Mouse (Mus musculus): ENCODE data around the gene Zfp507.

The Zfp507 gene

DNA sequence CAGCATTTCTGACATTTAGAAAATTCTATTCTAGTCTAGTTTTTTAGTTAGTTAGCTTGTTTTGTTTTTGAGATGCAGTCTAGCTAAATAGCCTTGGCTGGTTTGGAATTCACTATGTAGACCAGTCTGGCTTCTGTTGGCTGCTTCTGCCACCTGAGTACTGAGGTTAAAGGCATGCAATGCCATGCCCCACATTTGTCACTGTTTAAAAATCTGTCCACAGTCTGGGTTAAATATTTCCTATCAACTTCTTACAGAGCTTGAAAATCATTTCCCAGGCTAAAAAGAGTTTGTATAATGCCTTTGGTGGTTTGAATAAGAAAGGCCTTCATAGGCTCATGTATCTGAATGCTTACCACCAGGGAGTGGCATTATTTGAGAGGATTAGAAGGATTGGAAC is 63.9 kb downstream of the Zfp507 start:
- no peak for DNase-seq (ENCODE audit: low read depth, low spot score)

DNA sequence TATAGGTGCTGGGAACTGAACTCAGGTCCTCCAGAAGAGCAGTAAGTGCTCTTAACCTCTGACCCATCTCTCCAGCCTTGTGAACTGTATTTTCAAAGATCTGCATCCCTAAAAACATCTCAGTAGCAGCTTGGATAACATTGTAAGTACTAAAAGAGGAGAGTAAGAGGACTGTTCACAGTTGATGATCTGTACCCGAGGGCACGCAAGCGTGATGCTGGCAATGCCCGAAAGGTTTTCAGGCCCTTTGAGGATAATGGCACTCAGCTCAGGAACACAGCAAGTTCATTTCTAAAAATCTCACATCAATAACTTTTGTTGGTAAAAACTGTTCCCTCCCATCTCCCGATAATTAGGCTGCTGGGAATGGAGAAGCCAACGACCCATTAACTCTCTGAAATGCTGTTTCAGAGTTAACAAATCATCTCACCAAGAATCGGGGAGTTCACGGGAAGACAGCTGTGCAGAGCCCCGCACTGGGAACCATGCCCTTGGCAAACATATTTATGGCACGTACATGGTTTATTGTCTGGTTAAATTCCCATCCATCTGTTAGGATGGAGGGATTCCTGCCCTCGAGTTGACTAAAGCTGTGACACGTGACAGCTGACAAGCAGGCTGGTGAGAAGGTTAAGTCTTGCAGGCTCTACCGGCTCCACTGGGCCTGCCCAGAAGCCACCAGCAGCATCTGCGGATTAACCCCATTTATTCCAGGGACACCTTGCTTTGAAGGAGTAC is 69.3 kb downstream of the Zfp507 start:
- DNase-seq (ENCODE audit: low read depth, low spot score), result no peak

DNA sequence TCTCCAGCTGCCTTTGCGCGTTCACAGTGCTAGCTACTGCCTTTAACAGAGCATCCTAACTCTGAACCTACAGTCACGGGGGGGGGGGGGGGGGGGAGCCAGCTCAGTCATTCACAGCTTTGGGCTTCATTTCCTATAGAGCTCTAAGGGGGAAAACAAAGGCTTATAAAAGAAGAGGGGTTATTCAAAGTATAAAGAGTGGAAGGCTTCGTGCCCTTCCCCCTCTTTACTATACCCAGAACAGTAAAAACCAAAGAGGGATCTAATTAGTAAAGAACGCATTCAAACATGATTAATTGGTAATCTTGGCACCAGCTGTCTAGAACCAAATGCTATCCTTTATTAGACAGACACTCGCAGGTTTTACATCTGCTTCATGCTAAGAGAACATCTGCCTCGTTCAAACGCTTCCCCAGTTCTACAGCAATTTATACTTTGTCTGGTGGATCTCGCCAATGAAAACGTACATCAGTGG is 70.2 kb downstream of the Zfp507 start:
- no peak for DNase-seq (ENCODE audit: low read depth, low spot score)

DNA sequence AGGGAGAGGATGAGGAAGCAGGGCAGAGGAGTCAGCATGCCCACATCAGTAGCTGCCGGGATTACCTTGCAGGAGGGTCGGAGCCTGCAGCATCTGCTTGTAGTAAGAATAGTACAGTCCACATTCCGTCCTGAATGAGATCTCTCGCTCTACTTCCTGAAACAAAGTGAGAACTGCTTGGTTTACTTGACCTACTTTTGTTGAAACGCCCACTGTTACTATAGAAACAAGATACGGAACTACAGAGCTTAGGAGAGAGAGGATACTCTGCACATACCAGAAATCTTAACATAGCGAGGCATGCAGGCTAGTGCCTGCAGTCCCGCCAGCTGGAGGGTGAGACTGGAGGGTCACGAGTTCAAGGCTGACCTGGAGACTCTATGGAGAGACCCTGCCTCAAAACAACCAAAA is 73.2 kb downstream of the Zfp507 start:
- no peak for DNase-seq (ENCODE audit: low read depth, low spot score)

DNA sequence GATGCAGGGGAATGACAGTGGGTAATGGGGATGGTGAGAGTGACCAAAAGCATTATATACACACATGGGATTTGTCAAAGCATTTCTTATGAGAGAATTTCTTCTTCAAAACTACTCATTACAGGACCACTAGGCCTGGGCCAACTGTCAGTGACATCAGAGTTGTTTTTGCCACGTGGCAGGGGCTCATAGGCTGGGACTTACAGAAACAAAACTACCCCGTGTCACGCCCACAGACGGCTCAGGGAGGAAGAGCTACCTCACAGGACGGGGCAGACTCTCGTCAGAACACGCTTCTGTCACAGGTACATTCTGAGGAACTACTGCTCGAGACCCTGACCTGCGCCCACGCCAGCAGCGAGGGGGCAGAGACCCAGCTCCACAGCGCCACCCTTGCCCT is 74.4 kb downstream of the Zfp507 start:
- no peak for DNase-seq (ENCODE audit: low read depth, low spot score)

DNA sequence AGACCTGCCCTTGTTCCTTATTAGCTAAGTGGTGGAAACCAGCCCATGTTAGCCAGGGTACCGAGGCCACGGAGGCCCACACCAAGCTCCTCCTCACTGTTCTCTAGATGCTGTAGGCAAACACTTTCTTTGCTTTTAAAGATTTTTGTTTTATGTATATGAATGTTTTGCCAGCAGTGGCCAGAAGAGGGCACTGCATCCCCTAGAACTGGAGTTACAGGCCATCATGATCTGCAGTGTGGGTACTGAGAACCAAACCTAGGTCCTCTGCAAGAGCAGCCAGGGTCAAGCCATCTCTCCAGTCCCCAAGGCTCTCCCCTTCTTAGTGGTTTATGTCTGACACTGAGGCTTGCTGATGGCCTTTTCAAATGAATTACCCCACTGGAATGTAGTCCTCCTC is 79.8 kb downstream of the Zfp507 start:
- no peak for DNase-seq (ENCODE audit: low read depth, low spot score)

Measured in 3T3-L1 (cell line).